Mouse (Mus musculus) layer of hippocampus, postnatal 36 days (tissue): Measurements from ENCODE around the gene Ptgds. TPM values are rescaled to one million over a fixed set of nuclear protein-coding genes. Genes with fewer than 3 reads are reported as not detected.

ENCODE experiments used
- DNase-seq, 2 experiments: peaks; one replicate each; pipeline ENCODE4 v3.0.0; 2022
- total RNA-seq, 2 experiments: library from RNA; stranded (reverse); gene quantifications; 2 replicates each; pipeline ENCODE4 v1.2.3; 2021

Ptgds gene
- total RNA-seq, 2 experiments from 2014 or later = 435 to 800 TPM

- DNase-seq = no peak
Observed at GRCm38 (mm10) chr2:25479551-25480311, 9.9 kb upstream of the Ptgds start.

- DNase-seq = peak; percentile 66 to 70
Observed at GRCm38 (mm10) chr2:25477967-25478675, 8.3 kb upstream of the Ptgds start.

- no peak for DNase-seq
Observed at GRCm38 (mm10) chr2:25477541-25477940, 7.7 kb upstream of the Ptgds start.

GRCm38 (mm10) chr2:25472550-25472949 lies 2.7 kb upstream of the Ptgds start:
- DNase-seq = no peak

- DNase-seq = peak; percentile 36 to 58
Observed at GRCm38 (mm10) chr2:25468962-25469915, 607 bp downstream of the Ptgds start.

- DNase-seq = no peak
Observed at GRCm38 (mm10) chr2:25467606-25468303, 2.1 kb downstream of the Ptgds start.

- no peak for DNase-seq
Observed at GRCm38 (mm10) chr2:25465816-25466635, 3.8 kb downstream of the Ptgds start.

- DNase-seq = no peak
Observed at GRCm38 (mm10) chr2:25465256-25465655, 4.6 kb downstream of the Ptgds start.

- DNase-seq = no peak
Observed at GRCm38 (mm10) chr2:25463630-25464029, 6.2 kb downstream of the Ptgds start.

GRCm38 (mm10) chr2:25461407-25461806 lies 8.4 kb downstream of the Ptgds start:
- DNase-seq = no peak

GRCm38 (mm10) chr2:25460551-25461309 lies 9.1 kb downstream of the Ptgds start, which contains the start of gene Paxx:
TSS of gene Paxx (minus strand) at chr2:25461094.
- DNase-seq = peak; percentile 90 to 91

GRCm38 (mm10) chr2:25460135-25460534 lies 9.7 kb downstream of the Ptgds start:
- DNase-seq = no peak

GRCm38 (mm10) chr2:25458911-25459310 lies 10.9 kb downstream of the Ptgds start:
- DNase-seq = no peak

GRCm38 (mm10) chr2:25457022-25457896 lies 12.6 kb downstream of the Ptgds start:
- no peak for DNase-seq

- DNase-seq = no peak
Observed at GRCm38 (mm10) chr2:25456205-25456953, 13.5 kb downstream of the Ptgds start, which contains the start of gene Clic3. TSS of gene Clic3 (plus strand) at chr2:25456838.

GRCm38 (mm10) chr2:25452951-25453350 lies 16.9 kb downstream of the Ptgds start:
- no peak for DNase-seq

GRCm38 (mm10) chr2:25450853-25451647 lies 18.8 kb downstream of the Ptgds start:
- DNase-seq = no peak
